Mouse (Mus musculus): Measurements from ENCODE around the gene Patl1. TPM values are rescaled to one million over a fixed set of nuclear protein-coding genes. Genes with fewer than 3 reads are reported as not detected.
"Not testable (repeated sequence)": the region's sequence is repeated elsewhere in the genome, so short reads cannot be mapped to it uniquely, and the experiment has no call there.

Patl1 gene
- total RNA-seq, 2 experiments from 2014 or later, result 28.0 to 28.5 TPM

- DNase-seq (ENCODE audit: low spot score in 2 of 2), result peak; percentile 95 to 96
Measured at GRCm38 (mm10) chr19:11965023-11965942, 53.1 kb downstream of the Patl1 start, which contains the start of gene Osbp. Gene Osbp, plus strand, starts transcription at chr19:11965941.

- peak; percentile 35 to 45 for DNase-seq (ENCODE audit: low spot score in 2 of 2)
Measured at GRCm38 (mm10) chr19:11966201-11966636, 54.0 kb downstream of the Patl1 start.

- no peak for DNase-seq (ENCODE audit: low spot score in 2 of 2)
Measured at GRCm38 (mm10) chr19:11969155-11970050, 57.2 kb downstream of the Patl1 start.

- DNase-seq (ENCODE audit: low spot score in 2 of 2), result no peak
Measured at GRCm38 (mm10) chr19:11973511-11974222, 61.5 kb downstream of the Patl1 start.

- no peak for DNase-seq (ENCODE audit: low spot score in 2 of 2)
Measured at GRCm38 (mm10) chr19:11974223-11974540, 62.0 kb downstream of the Patl1 start.

GRCm38 (mm10) chr19:11975683-11976082, 63.5 kb downstream of the Patl1 start:
- DNase-seq (ENCODE audit: low spot score in 2 of 2), result no peak

- DNase-seq (ENCODE audit: low spot score in 2 of 2), result no peak
Measured at GRCm38 (mm10) chr19:11977363-11977762, 65.2 kb downstream of the Patl1 start.

- no peak for DNase-seq (ENCODE audit: low spot score in 2 of 2)
Measured at GRCm38 (mm10) chr19:11980471-11980870, 68.3 kb downstream of the Patl1 start.

- not testable (repeated sequence) for DNase-seq (ENCODE audit: low spot score in 2 of 2)
Measured at GRCm38 (mm10) chr19:11984614-11985013, 72.4 kb downstream of the Patl1 start.

GRCm38 (mm10) chr19:11987841-11988240, 75.6 kb downstream of the Patl1 start:
- no peak for DNase-seq (ENCODE audit: low spot score in 2 of 2)

GRCm38 (mm10) chr19:11989334-11989733, 77.1 kb downstream of the Patl1 start:
- no peak for DNase-seq (ENCODE audit: low spot score in 2 of 2)

- no peak for DNase-seq (ENCODE audit: low spot score in 2 of 2)
Measured at GRCm38 (mm10) chr19:11992034-11992433, 79.8 kb downstream of the Patl1 start.

- DNase-seq (ENCODE audit: low spot score in 2 of 2), result no peak
Measured at GRCm38 (mm10) chr19:11992441-11993029, 80.3 kb downstream of the Patl1 start.

Small RNA genes lying within 50 kb of the gene (microRNA-seq; reads per million reads assigned to microRNA genes)
- gene Mir6994 (ENCODE audit: borderline number of aligned reads in 2 of 2), result 1.8 to 4.3 reads per million in 2 experiments

Other genes with a start within 250 kb of the Patl1 start
- 1 to 10 TPM in 1 of 2 experiments, not detected in 1; 3.3 TPM for gene Oosp1, start 221.2 kb upstream of the Patl1 start, total RNA-seq (2021)
- not detected for gene Oosp3, start 215.3 kb upstream of the Patl1 start, total RNA-seq (2021)
- not detected for gene Gif, start 164.8 kb upstream of the Patl1 start, total RNA-seq (2021)
- 10 to 100 TPM; 63.6 to 72.3 TPM for gene Mrpl16, start 142.0 kb upstream of the Patl1 start, total RNA-seq (2021)
- 1 to 10 TPM; 6.9 to 9.5 TPM for gene Stx3, start 93.0 kb upstream of the Patl1 start, total RNA-seq (2021)
- gene Olfr1417, start 73.2 kb upstream of the Patl1 start, total RNA-seq (2021), result not detected
- gene Olfr1418, start 51.3 kb upstream of the Patl1 start, total RNA-seq (2021), result not detected
- gene Olfr1419, start 37.3 kb upstream of the Patl1 start, total RNA-seq (2021), result not detected
- not detected for gene Olfr1420, start 25.8 kb upstream of the Patl1 start, total RNA-seq (2021)
- 10 to 100 TPM; 61.3 to 90.1 TPM for gene Osbp, start 53.5 kb downstream of the Patl1 start, total RNA-seq (2021)
- gene Olfr1423, start 128.9 kb downstream of the Patl1 start, total RNA-seq (2021), result not detected
- gene Olfr1424, start 150.3 kb downstream of the Patl1 start, total RNA-seq (2021), result not detected
- gene Olfr1425, start 165.3 kb downstream of the Patl1 start, total RNA-seq (2021), result not detected
- not detected for gene Olfr1426, start 179.6 kb downstream of the Patl1 start, total RNA-seq (2021)
- not detected for gene Olfr1427, start 190.9 kb downstream of the Patl1 start, total RNA-seq (2021)
- gene Olfr1428, start 203.5 kb downstream of the Patl1 start, total RNA-seq (2021), result not detected
- not detected for gene Olfr76, start 210.8 kb downstream of the Patl1 start, total RNA-seq (2021)